Mouse (Mus musculus): ENCODE results near the gene Pou3f1. TPM values are rescaled to one million over a fixed set of nuclear protein-coding genes. Genes with fewer than 3 reads are reported as not detected.

Pou3f1 gene
- polyA plus RNA-seq, 1 experiment from 2014 or later, result 1.2 TPM

GRCm38 (mm10) chr4:124659251-124660217, 2.9 kb downstream of the Pou3f1 start:
- H3K9ac ChIP-seq (ENCODE audit: low read depth, low read length), result peak overlapping the region; percentile 51
- H3K4me2 ChIP-seq (ENCODE audit: low read depth, low read length), result peak overlapping the region; percentile 98
- DNase-seq (ENCODE audit: low spot score), result no peak
- H3K27me3 ChIP-seq (replicated peaks; ENCODE audit: control insufficient read depth, insufficient read depth, low read length), result peaks cover 89% of the 10 kb centered on the region
- peak overlapping the region; percentile 61 for H3K4me3 ChIP-seq (ENCODE audit: low read depth, low read length)
- H3K36me3 ChIP-seq (ENCODE audit: control insufficient read depth, insufficient read depth, low read length), result no peaks in the 10 kb centered on the region
- H3K9me3 ChIP-seq (ENCODE audit: control insufficient read depth, low read length), result no peaks in the 10 kb centered on the region
- H3K27ac ChIP-seq (replicated peaks; ENCODE audit: low read depth, low read length), result no peak overlapping the region
- peaks cover 13% of the 10 kb centered on the region for H3K4me1 ChIP-seq (ENCODE audit: control insufficient read depth, insufficient read depth, low read length)
- WGBS, result under 1% methylated on average over 68 of the region's 68 CpGs
- ATAC-seq (ENCODE audit: low read depth), result no peak

GRCm38 (mm10) chr4:124660603-124661002, 4.0 kb downstream of the Pou3f1 start:
- H3K4me3 ChIP-seq (ENCODE audit: low read depth, low read length), result no peak overlapping the region
- H3K9ac ChIP-seq (ENCODE audit: low read depth, low read length), result no peak overlapping the region
- DNase-seq (ENCODE audit: low spot score) (no peak), ATAC-seq (ENCODE audit: low read depth) (no peak)
- H3K9me3 ChIP-seq (ENCODE audit: control insufficient read depth, low read length), result no peaks in the 10 kb centered on the region
- peaks cover 13% of the 10 kb centered on the region for H3K4me1 ChIP-seq (ENCODE audit: control insufficient read depth, insufficient read depth, low read length)
- WGBS, result 47% methylated on average over 3 of the region's 3 CpGs
- H3K36me3 ChIP-seq (ENCODE audit: control insufficient read depth, insufficient read depth, low read length), result no peaks in the 10 kb centered on the region
- no peak overlapping the region for H3K27ac ChIP-seq (replicated peaks; ENCODE audit: low read depth, low read length)
- H3K27me3 ChIP-seq (replicated peaks; ENCODE audit: control insufficient read depth, insufficient read depth, low read length), result peaks cover 83% of the 10 kb centered on the region
- no peak overlapping the region for H3K4me2 ChIP-seq (ENCODE audit: low read depth, low read length)

- peak; percentile 29 for DNase-seq (ENCODE audit: low spot score)
- H3K27me3 ChIP-seq (replicated peaks; ENCODE audit: control insufficient read depth, insufficient read depth, low read length), result peaks cover 64% of the 10 kb centered on the region
- 49% methylated on average over 3 of the region's 3 CpGs for WGBS
These were observed 6.4 kb downstream of the Pou3f1 start for GRCm38 (mm10) chr4:124663034-124663433.

GRCm38 (mm10) chr4:124664185-124664584, 7.6 kb downstream of the Pou3f1 start:
- no peak overlapping the region for H3K4me2 ChIP-seq (ENCODE audit: low read depth, low read length)
- peaks cover 53% of the 10 kb centered on the region for H3K27me3 ChIP-seq (replicated peaks; ENCODE audit: control insufficient read depth, insufficient read depth, low read length)
- H3K9me3 ChIP-seq (ENCODE audit: control insufficient read depth, low read length), result no peaks in the 10 kb centered on the region
- no peaks in the 10 kb centered on the region for H3K36me3 ChIP-seq (ENCODE audit: control insufficient read depth, insufficient read depth, low read length)
- H3K4me1 ChIP-seq (ENCODE audit: control insufficient read depth, insufficient read depth, low read length), result no peaks in the 10 kb centered on the region
- 44% methylated on average over 9 of the region's 9 CpGs for WGBS
- ATAC-seq (ENCODE audit: low read depth), result no peak
- H3K27ac ChIP-seq (replicated peaks; ENCODE audit: low read depth, low read length), result no peak overlapping the region
- no peak overlapping the region for H3K9ac ChIP-seq (ENCODE audit: low read depth, low read length)
- no peak for DNase-seq (ENCODE audit: low spot score)
- no peak overlapping the region for H3K4me3 ChIP-seq (ENCODE audit: low read depth, low read length)

More at GRCm38 (mm10) chr4:124663034-124663433, 6.4 kb downstream of the Pou3f1 start:
- Histone ChIP-seq H3K4me1 (ENCODE audit: control insufficient read depth, insufficient read depth, low read length) (0 out of 2 replicates have a peak, but pooled peaks cover 3% of the 10 kb centered on the region), H3K4me2 (ENCODE audit: low read depth, low read length) (no peak overlapping the region), H3K9me3 (ENCODE audit: control insufficient read depth, low read length) (no peaks in the 10 kb centered on the region), H3K4me3 (ENCODE audit: low read depth, low read length) (no peak overlapping the region), H3K36me3 (ENCODE audit: control insufficient read depth, insufficient read depth, low read length) (no peaks in the 10 kb centered on the region), H3K27ac (replicated peaks; ENCODE audit: low read depth, low read length) (no peak overlapping the region), H3K9ac (ENCODE audit: low read depth, low read length) (no peak overlapping the region)
- no peak for ATAC-seq (ENCODE audit: low read depth)

GRCm38 (mm10) chr4:124664604-124665003, 8.0 kb downstream of the Pou3f1 start:
- H3K4me2 ChIP-seq (ENCODE audit: low read depth, low read length), result no peak overlapping the region
- H3K4me1 ChIP-seq (ENCODE audit: control insufficient read depth, insufficient read depth, low read length), result no peaks in the 10 kb centered on the region
- no peaks in the 10 kb centered on the region for H3K36me3 ChIP-seq (ENCODE audit: control insufficient read depth, insufficient read depth, low read length)
- H3K27ac ChIP-seq (replicated peaks; ENCODE audit: low read depth, low read length), result no peak overlapping the region
- H3K9ac ChIP-seq (ENCODE audit: low read depth, low read length), result no peak overlapping the region
- no peaks in the 10 kb centered on the region for H3K9me3 ChIP-seq (ENCODE audit: control insufficient read depth, low read length)
- ATAC-seq (ENCODE audit: low read depth) (no peak), DNase-seq (ENCODE audit: low spot score) (no peak)
- H3K4me3 ChIP-seq (ENCODE audit: low read depth, low read length), result no peak overlapping the region
- WGBS, result 67% methylated on average over 15 of the region's 15 CpGs
- H3K27me3 ChIP-seq (replicated peaks; ENCODE audit: control insufficient read depth, insufficient read depth, low read length), result peaks cover 49% of the 10 kb centered on the region

- Histone ChIP-seq H3K27ac (replicated peaks; ENCODE audit: low read depth, low read length) (no peak overlapping the region), H3K27me3 (replicated peaks; ENCODE audit: control insufficient read depth, insufficient read depth, low read length) (peaks cover 32% of the 10 kb centered on the region), H3K9me3 (ENCODE audit: control insufficient read depth, low read length) (no peaks in the 10 kb centered on the region), H3K9ac (ENCODE audit: low read depth, low read length) (no peak overlapping the region), H3K4me3 (ENCODE audit: low read depth, low read length) (no peak overlapping the region), H3K4me1 (ENCODE audit: control insufficient read depth, insufficient read depth, low read length) (peaks cover 9% of the 10 kb centered on the region), H3K4me2 (ENCODE audit: low read depth, low read length) (no peak overlapping the region), H3K36me3 (ENCODE audit: control insufficient read depth, insufficient read depth, low read length) (no peaks in the 10 kb centered on the region)
- DNase-seq (ENCODE audit: low spot score), result no peak
- WGBS, result 38% methylated on average over 14 of the region's 14 CpGs
- ATAC-seq (ENCODE audit: low read depth), result no peak
These were observed 10.9 kb downstream of the Pou3f1 start for GRCm38 (mm10) chr4:124667476-124668033.

- Histone ChIP-seq H3K9me3 (ENCODE audit: control insufficient read depth, low read length) (no peaks in the 10 kb centered on the region), H3K27ac (replicated peaks; ENCODE audit: low read depth, low read length) (no peak overlapping the region), H3K9ac (ENCODE audit: low read depth, low read length) (no peak overlapping the region), H3K36me3 (ENCODE audit: control insufficient read depth, insufficient read depth, low read length) (no peaks in the 10 kb centered on the region), H3K4me1 (ENCODE audit: control insufficient read depth, insufficient read depth, low read length) (peaks cover 14% of the 10 kb centered on the region), H3K4me2 (ENCODE audit: low read depth, low read length) (no peak overlapping the region), H3K4me3 (ENCODE audit: low read depth, low read length) (no peak overlapping the region), H3K27me3 (replicated peaks; ENCODE audit: control insufficient read depth, insufficient read depth, low read length) (peaks cover 32% of the 10 kb centered on the region)
- peak; percentile 62; the same call in 1 of the 2 replicates for ATAC-seq (ENCODE audit: low read depth)
- no peak for DNase-seq (ENCODE audit: low spot score)
- WGBS, result 15% methylated on average over 8 of the region's 8 CpGs
These were observed 11.5 kb downstream of the Pou3f1 start for GRCm38 (mm10) chr4:124668078-124668477.

GRCm38 (mm10) chr4:124670232-124670631, 13.6 kb downstream of the Pou3f1 start:
- no peak overlapping the region for H3K27ac ChIP-seq (replicated peaks; ENCODE audit: low read depth, low read length)
- peaks cover 15% of the 10 kb centered on the region for H3K4me1 ChIP-seq (ENCODE audit: control insufficient read depth, insufficient read depth, low read length)
- ATAC-seq (ENCODE audit: low read depth), result no peak
- H3K36me3 ChIP-seq (ENCODE audit: control insufficient read depth, insufficient read depth, low read length), result no peaks in the 10 kb centered on the region
- no peak overlapping the region for H3K9ac ChIP-seq (ENCODE audit: low read depth, low read length)
- H3K4me3 ChIP-seq (ENCODE audit: low read depth, low read length), result no peak overlapping the region
- no peak overlapping the region for H3K4me2 ChIP-seq (ENCODE audit: low read depth, low read length)
- 77% methylated on average over 8 of the region's 8 CpGs for WGBS
- DNase-seq (ENCODE audit: low spot score), result no peak
- no peaks in the 10 kb centered on the region for H3K9me3 ChIP-seq (ENCODE audit: control insufficient read depth, low read length)
- peaks cover 19% of the 10 kb centered on the region for H3K27me3 ChIP-seq (replicated peaks; ENCODE audit: control insufficient read depth, insufficient read depth, low read length)
